Mouse (Mus musculus) liver, adult 2 months (tissue): ENCODE measurements around the gene Acot6.

Source experiments
- CTCF ChIP-seq: fragments of 200-500 bp; IDR thresholded peaks from 2 replicates; pipeline ENCODE4 v1.5.1; 2011; ENCODE audit warnings: low read depth, low read length, control low read depth
- POLR2A ChIP-seq: fragments of 200-500 bp; IDR thresholded peaks from 2 replicates; pipeline ENCODE4 v1.6.1; 2011; ENCODE audit warnings: low read length, control low read depth; ENCODE audit not compliant: insufficient read depth; ENCODE audit errors: extremely low read depth

DNA sequence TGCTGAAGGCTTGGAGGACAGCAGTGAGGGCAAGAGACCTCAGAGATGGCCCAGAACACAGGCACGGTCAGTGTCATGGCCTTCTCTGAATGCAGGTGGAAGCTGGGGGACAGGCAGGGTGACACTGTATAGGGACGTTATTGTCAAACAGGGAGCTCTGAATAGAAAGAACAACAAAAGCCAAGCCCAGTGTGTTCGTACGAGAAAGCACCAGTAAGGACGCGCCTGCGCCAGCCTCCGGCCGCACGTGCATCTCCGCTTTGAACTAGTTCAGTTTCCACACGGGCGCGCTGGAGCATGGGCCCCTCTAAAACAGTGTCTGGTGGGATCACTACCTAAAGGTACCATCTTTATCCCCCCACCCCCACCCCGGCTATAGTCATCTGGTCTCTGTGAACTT, 49.5 kb downstream of the Acot6 start:
- TF ChIP-seq POLR2A (no peak), CTCF (no peak)
